Mouse (Mus musculus) limb, embryonic 15.5 days (tissue): ENCODE measurements around the gene Gm20830. TPM values are rescaled to one million over a fixed set of nuclear protein-coding genes. Genes with fewer than 3 reads are reported as not detected.
"Not testable (repeated sequence)": the region's sequence is repeated elsewhere in the genome, so short reads cannot be mapped to it uniquely, and the experiment has no call there.

ENCODE experiments used
- ATAC-seq: fragments of 200-750 bp; cut with Nextera tagmentation; 2 replicates; pipeline ENCODE4 v1.8.0; 2017; ENCODE audit warnings: low read depth, moderate TSS enrichment; ENCODE audit not compliant: insufficient number of reproducible peaks, low FRiP score, low TSS enrichment
- H3K27ac ChIP-seq: fragments of 300-500 bp; sonication (generic); 2 replicates; pipeline ENCODE4 v1.5.1; 2015; ENCODE audit warnings: moderate library complexity, mild to moderate bottlenecking, inconsistent platforms
- H3K27me3 ChIP-seq: fragments of 300-500 bp; sonication (generic); 2 replicates; pipeline ENCODE4 v1.6.1; 2015; ENCODE audit warnings: inconsistent platforms
- H3K36me3 ChIP-seq: fragments of 300-500 bp; sonication (generic); 2 replicates; pipeline ENCODE4 v1.6.1; 2015; ENCODE audit warnings: inconsistent platforms
- H3K4me1 ChIP-seq: fragments of 300-500 bp; sonication (generic); 2 replicates; pipeline ENCODE4 v1.6.1; 2015; ENCODE audit warnings: inconsistent platforms
- H3K4me2 ChIP-seq: fragments of 300-500 bp; sonication (generic); 2 replicates; pipeline ENCODE4 v1.6.1; 2015; ENCODE audit warnings: mild to moderate bottlenecking, inconsistent platforms
- H3K4me3 ChIP-seq: fragments of 300-500 bp; sonication (generic); 2 replicates; pipeline ENCODE4 v1.5.1; 2015; ENCODE audit warnings: mild to moderate bottlenecking, inconsistent platforms
- H3K9ac ChIP-seq: fragments of 300-500 bp; sonication (generic); 2 replicates; pipeline ENCODE4 v1.6.1; 2015; ENCODE audit warnings: inconsistent platforms
- H3K9me3 ChIP-seq: fragments of 300-500 bp; sonication (generic); 2 replicates; pipeline ENCODE4 v1.6.1; 2016; ENCODE audit warnings: inconsistent platforms
- WGBS: fragments of 180-500 bp; shearing (Covaris S2); methylation state at CpG from one replicate; pipeline ENCODE4 v1.1.7; 2015; 5-methylcytosine and 5-hydroxymethylcytosine counted together
- polyA plus RNA-seq: library from polyadenylated mRNA; unstranded; fragments of >200 nt; fragmentation: Nextera tagmentation; extraction: Ambion mirVana; gene quantifications from 2 replicates; pipeline ENCODE4 v1.2.1, GENCODE M21; 2015

The Gm20830 gene
- polyA plus RNA-seq = not detected in 2 replicates

DNA sequence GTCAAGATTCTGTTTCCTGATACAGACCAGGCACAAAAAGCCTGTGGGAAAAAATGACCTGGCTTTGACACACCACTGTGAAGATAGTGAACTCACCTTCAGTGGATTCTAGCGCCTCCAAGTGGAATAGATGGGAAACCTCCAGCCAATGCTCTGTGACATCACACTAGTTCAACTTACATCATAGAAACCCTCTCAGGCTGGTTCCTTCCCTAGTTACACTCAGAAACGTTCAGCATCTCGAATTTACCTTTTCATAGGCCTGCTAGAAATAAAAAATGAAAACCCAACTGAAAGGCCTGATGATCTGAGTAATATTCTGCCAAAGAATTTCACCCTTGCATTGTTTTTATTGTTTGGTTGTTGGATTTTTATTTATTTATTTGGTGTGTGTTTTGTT, at the start of gene Gm20830:
Gm20830 (minus strand) TSS at position 101 of the 400 bp plus-strand sequence.
- not testable (repeated sequence) for ATAC-seq, H3K4me1 ChIP-seq, H3K4me2 ChIP-seq, H3K27ac ChIP-seq, H3K4me3 ChIP-seq, H3K27me3 ChIP-seq, H3K9me3 ChIP-seq, H3K9ac ChIP-seq, H3K36me3 ChIP-seq
- WGBS = 20% methylated on average over 2 of the region's 3 CpGs

Other genes starting within 250 kb of the Gm20830 start
- gene Gm21719, start 235.4 kb downstream of the Gm20830 start, polyA plus RNA-seq = not detected in 2 replicates